Mouse (Mus musculus) G1E (cell line): ENCODE measurements around the gene Cbr4.

Experiments used
- CTCF ChIP-seq: IDR thresholded peaks from 2 replicates; pipeline ENCODE4 v1.5.1; 2012; ENCODE audit warnings: low read depth, low read length, inconsistent platforms, mixed read lengths
- GATA1 ChIP-seq: IDR thresholded peaks from 2 replicates; pipeline ENCODE4 v1.6.1; 2012; ENCODE audit warnings: borderline replicate concordance, low read length, inconsistent platforms, mixed read lengths
- GATA2 ChIP-seq: IDR thresholded peaks from 2 replicates; pipeline ENCODE4 v1.6.1; 2012; ENCODE audit warnings: low read depth, low read length, inconsistent platforms, borderline replicate concordance
- POLR2AphosphoS5 ChIP-seq: IDR thresholded peaks from 2 replicates; pipeline ENCODE4 v1.6.1; 2012; ENCODE audit warnings: low read depth, low read length, inconsistent platforms; ENCODE audit not compliant: insufficient replicate concordance
- TAL1 ChIP-seq: conservative IDR thresholded peaks from 2 replicates; pipeline ENCODE4 v1.6.1; 2012; ENCODE audit warnings: low read depth, low read length, inconsistent platforms, mixed read lengths

DNA sequence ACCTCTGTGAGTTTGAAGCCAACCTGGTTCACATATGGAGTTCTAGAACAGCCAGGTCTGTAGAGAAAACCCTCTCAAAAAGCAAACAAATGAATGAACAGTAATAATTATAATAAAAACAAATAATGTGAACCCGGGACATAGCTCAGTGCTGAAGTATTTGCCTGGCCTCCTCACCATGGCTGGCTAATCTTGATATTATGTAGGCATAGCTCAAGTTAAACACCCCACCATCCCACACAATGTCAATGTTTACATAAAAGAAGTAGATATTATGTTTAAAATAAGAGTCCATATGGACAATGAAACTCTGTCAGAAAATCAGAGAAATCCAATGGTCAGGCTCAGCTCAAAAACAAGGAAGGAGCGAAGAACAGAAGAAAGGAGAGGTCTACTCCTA, 39.4 kb upstream of the Cbr4 start:
- no peak for TF ChIP-seq GATA2
- TF ChIP-seq CTCF: no peak
- no peak for TF ChIP-seq TAL1
- TF ChIP-seq GATA1: no peak
- TF ChIP-seq POLR2AphosphoS5: no peak
